Mouse (Mus musculus) olfactory bulb, adult 2 months (tissue): Measurements from ENCODE around the gene Aaed1. TPM values are rescaled to one million over a fixed set of nuclear protein-coding genes. Genes with fewer than 3 reads are reported as not detected.

Experiments used
- H3K27ac ChIP-seq: fragments of 200-500 bp; 2 replicates; pipeline ENCODE4 v1.5.1; 2012; ENCODE audit warnings: low read depth, low read length; ENCODE audit not compliant: insufficient read depth
- H3K4me1 ChIP-seq: fragments of 200-500 bp; 2 replicates; pipeline ENCODE4 v1.6.1; 2012; ENCODE audit warnings: low read length; ENCODE audit not compliant: control insufficient read depth, insufficient read depth
- H3K4me3 ChIP-seq: fragments of 200-500 bp; 2 replicates; pipeline ENCODE4 v1.5.1; 2012; ENCODE audit warnings: mild to moderate bottlenecking, low read depth, low read length, moderate library complexity; ENCODE audit not compliant: insufficient read depth
- CTCF ChIP-seq: fragments of 200-500 bp; IDR thresholded peaks from 2 replicates; pipeline ENCODE4 v1.5.1; 2012; ENCODE audit warnings: low read depth, mild to moderate bottlenecking, low read length, moderate library complexity; ENCODE audit not compliant: insufficient read depth
- POLR2A ChIP-seq: fragments of 200-500 bp; IDR thresholded peaks from 2 replicates; pipeline ENCODE4 v1.6.1; 2012; ENCODE audit warnings: mild to moderate bottlenecking, low read depth, low read length, moderate library complexity; ENCODE audit not compliant: insufficient read depth
- WGBS: fragments of 180-500 bp; shearing (Covaris S2); methylation state at CpG from one replicate; pipeline ENCODE4 v1.1.7; 2018; 5-methylcytosine and 5-hydroxymethylcytosine counted together
- polyA plus RNA-seq: library from polyadenylated mRNA; stranded (reverse); fragments of >200 nt; gene quantifications from 2 replicates; pipeline ENCODE4 v1.2.4, GENCODE M21; 2012; ENCODE audit warnings: low replicate concordance; ENCODE audit not compliant: missing spikeins, insufficient read depth, insufficient read length

The Aaed1 gene
- polyA plus RNA-seq, 1 experiment: not detected

DNA sequence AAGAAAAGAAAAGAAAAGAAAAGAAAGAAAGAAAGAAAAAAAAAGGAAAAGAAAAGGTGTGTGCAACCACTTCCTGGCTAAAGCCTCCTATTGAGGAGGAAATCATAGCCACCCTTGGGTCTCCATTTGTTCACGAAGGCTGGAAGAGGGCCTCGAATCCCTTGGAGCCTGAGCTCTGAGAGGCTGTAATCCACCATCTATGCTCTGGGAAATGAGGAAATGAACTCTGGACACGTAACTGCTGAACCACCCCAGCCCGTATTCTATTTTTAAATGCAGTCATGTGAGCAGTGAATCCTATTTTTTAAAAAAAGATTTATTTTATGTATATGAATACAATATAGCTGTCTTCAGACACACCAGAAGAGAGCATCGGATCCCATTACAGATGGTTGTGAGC, 31.6 kb downstream of the Aaed1 start:
- 94% methylated on average over 5 of the region's 5 CpGs for WGBS
- no peak overlapping the region for H3K4me3 ChIP-seq
- H3K4me1 ChIP-seq: no peaks in the 10 kb centered on the region
- TF ChIP-seq CTCF: no peak
- TF ChIP-seq POLR2A: no peak
- no peak overlapping the region for H3K27ac ChIP-seq

GRCm38 (mm10) chr13:64275754-64276127, 36.8 kb downstream of the Aaed1 start:
- Histone ChIP-seq H3K4me1 (peaks cover 16% of the 10 kb centered on the region), H3K4me3 (no peak overlapping the region), H3K27ac (no peak overlapping the region)
- TF ChIP-seq POLR2A (no peak), CTCF (no peak)
- 44% methylated on average over 9 of the region's 9 CpGs for WGBS

- TF ChIP-seq POLR2A (0 out of 2 replicates have a peak, but pooled peaks have one; percentile 11), CTCF (no peak)
- WGBS: 6% methylated on average over 57 of the region's 57 CpGs
- Histone ChIP-seq H3K4me1 (peaks cover 16% of the 10 kb centered on the region), H3K27ac (no peak within 1 kb of the TSS), H3K4me3 (peak within 1 kb of the TSS; percentile 60)
These were observed 37.4 kb downstream of the Aaed1 start, which contains the start of gene Cdc14b for GRCm38 (mm10) chr13:64274879-64275753. Gene Cdc14b, minus strand, starts transcription at chr13:64275290.

GRCm38 (mm10) chr13:64273891-64274844, 38.3 kb downstream of the Aaed1 start:
- no peak overlapping the region for H3K27ac ChIP-seq
- 6% methylated on average over 95 of the region's 95 CpGs for WGBS

GRCm38 (mm10) chr13:64273352-64273751, 39.2 kb downstream of the Aaed1 start:
- Histone ChIP-seq H3K4me3 (no peak overlapping the region), H3K27ac (no peak overlapping the region), H3K4me1 (peaks cover 16% of the 10 kb centered on the region)
- WGBS: 78% methylated on average over 8 of the region's 8 CpGs
- TF ChIP-seq CTCF (no peak), POLR2A (no peak)

More at GRCm38 (mm10) chr13:64273891-64274844, 38.3 kb downstream of the Aaed1 start:
- Histone ChIP-seq H3K4me1 (peaks cover 16% of the 10 kb centered on the region), H3K4me3 (peak overlapping the region; percentile 60)
- 0 out of 2 replicates have a peak, but pooled peaks have one; percentile 6 for TF ChIP-seq POLR2A
- no peak for TF ChIP-seq CTCF

GRCm38 (mm10) chr13:64268384-64268783, 44.1 kb downstream of the Aaed1 start:
- WGBS: 86% methylated on average over 4 of the region's 4 CpGs
- no peak overlapping the region for H3K27ac ChIP-seq
- H3K4me3 ChIP-seq: no peak overlapping the region
- no peaks in the 10 kb centered on the region for H3K4me1 ChIP-seq
- TF ChIP-seq CTCF: no peak
- TF ChIP-seq POLR2A: no peak

GRCm38 (mm10) chr13:64267151-64267550, 45.4 kb downstream of the Aaed1 start:
- H3K4me1 ChIP-seq: no peaks in the 10 kb centered on the region
- 51% methylated on average over 9 of the region's 9 CpGs for WGBS
- no peak overlapping the region for H3K4me3 ChIP-seq
- no peak overlapping the region for H3K27ac ChIP-seq
- TF ChIP-seq CTCF (no peak), POLR2A (no peak)

- H3K27ac ChIP-seq: no peak overlapping the region
- H3K4me1 ChIP-seq: no peaks in the 10 kb centered on the region
- no peak for TF ChIP-seq CTCF
- no peak for TF ChIP-seq POLR2A
- no peak overlapping the region for H3K4me3 ChIP-seq
- WGBS: 97% methylated on average over 6 of the region's 6 CpGs
These were observed 47.9 kb downstream of the Aaed1 start for GRCm38 (mm10) chr13:64264586-64264985.
